In genomic region chr11:109316921-109317320, GRCm38 (mm10) we compare ENCODE assay signal across 9 mouse cellular contexts. TPM values are rescaled to one million over a fixed set of nuclear protein-coding genes. Genes with fewer than 3 reads are reported as not detected.
DNase-seq lines count a peak whose midpoint lies in the region; ATAC-seq and TF ChIP-seq lines count a peak whose summit lies in the region.
"Had no signal": no experiment of that assay in that cellular context is flagged by ENCODE, and none has a peak within 500 bp of the region (broad histone marks: within the 10 kb centered on the region; RNA-seq: fewer than 3 reads in every experiment).

No protein-coding gene starts in this region.

- H3K4me1 ChIP-seq in heart, postnatal 0 days (ENCODE audit: control insufficient read depth, insufficient read depth) = no peaks in the 10 kb centered on the region
- H3K4me1 ChIP-seq in cortical plate, adult 2 months (ENCODE audit: control insufficient read depth, insufficient read depth, low read length) = no peaks in the 10 kb centered on the region
- no peaks in the 10 kb centered on the region for H3K4me1 ChIP-seq in stomach, postnatal 0 days (replicated peaks; ENCODE audit: control insufficient read depth, insufficient read depth)
- H3K4me1 ChIP-seq in limb, embryonic 10.5 days = peaks cover 13% of the 10 kb centered on the region

- DNase-seq in heart, postnatal 0 days (ENCODE audit: low spot score) = peak; percentile 45
- DNase-seq in heart, adult 9 months (ENCODE audit: low spot score in 2 of 2) = no peak
- DNase-seq in 3T3-L1 (ENCODE audit: low read depth, low spot score) = peak; percentile 56
- peak; percentile 37 for DNase-seq in ES-CJ7 (ENCODE audit: low read depth, low spot score)
- DNase-seq in left cerebral cortex, postnatal 25 days (ENCODE audit: low spot score in 2 of 2) = peak; percentile 30 to 64
- peak; percentile 27 for DNase-seq in stomach, postnatal 0 days (ENCODE audit: low spot score)
- DNase-seq in limb, embryonic 10.5 days (ENCODE audit: low spot score) = no peak

- H3K27ac ChIP-seq in heart, postnatal 0 days (ENCODE audit: low read depth) = no peak overlapping the region
- no peak overlapping the region for H3K27ac ChIP-seq in cortical plate, adult 2 months (ENCODE audit: insufficient read depth, low read length)
- no peak overlapping the region for H3K27ac ChIP-seq in stomach, postnatal 0 days (replicated peaks)
- H3K27ac ChIP-seq in limb, embryonic 10.5 days = no peak overlapping the region
- H3K27ac ChIP-seq: midbrain, embryonic 12.5 days had no signal

- H3K4me2 ChIP-seq in heart, postnatal 0 days (ENCODE audit: low read depth, low read length) = no peak overlapping the region
- H3K4me2 ChIP-seq in stomach, postnatal 0 days (replicated peaks; ENCODE audit: low read depth) = no peak overlapping the region
- H3K4me2 ChIP-seq: midbrain, embryonic 12.5 days had no signal

- 32% methylated on average over 4 of the region's 4 CpGs for WGBS in heart, postnatal 0 days
- WGBS in stomach, postnatal 0 days = 39% methylated on average over 4 of the region's 4 CpGs
- WGBS in limb, embryonic 10.5 days = 48% methylated on average over 4 of the region's 4 CpGs

- intact Hi-C loops in left cerebral cortex, postnatal 25 days (cut with DNase I) = loop anchor here (5.0 to 10.0 kb wide), 3 partner anchors 110 to 548 kb away; partner anchors contain the start of gene Amz2

- TF ChIP-seq POLR2A in cortical plate, adult 2 months (IDR thresholded peaks at IDR 0.05; ENCODE audit: extremely low read depth, insufficient read depth, low read length) = no peak

- no peak overlapping the region for H3K4me3 ChIP-seq in heart, postnatal 0 days (ENCODE audit: low read depth, low read length)
- H3K4me3 ChIP-seq in cortical plate, adult 2 months (ENCODE audit: insufficient read depth, low read length) = no peak overlapping the region
- H3K4me3 ChIP-seq in stomach, postnatal 0 days (ENCODE audit: low read depth, low read length) = no peak overlapping the region
- H3K4me3 ChIP-seq in limb, embryonic 10.5 days = no peak overlapping the region
- H3K4me3 ChIP-seq: midbrain, embryonic 12.5 days had no signal

- H3K9me3 ChIP-seq in heart, postnatal 0 days (replicated peaks; ENCODE audit: control insufficient read depth, low read length) = no peaks in the 10 kb centered on the region
- no peaks in the 10 kb centered on the region for H3K9me3 ChIP-seq in stomach, postnatal 0 days (ENCODE audit: control insufficient read depth, low read length)
- no peaks in the 10 kb centered on the region for H3K9me3 ChIP-seq in limb, embryonic 10.5 days (replicated peaks)
- H3K9me3 ChIP-seq: midbrain, embryonic 12.5 days had no signal

- H3K27me3 ChIP-seq in heart, postnatal 0 days (ENCODE audit: control insufficient read depth, insufficient read depth, low read length) = no peaks in the 10 kb centered on the region; the same call in 1 of the 2 replicates
- H3K27me3 ChIP-seq in stomach, postnatal 0 days (ENCODE audit: control insufficient read depth, insufficient read depth, low read length) = no peaks in the 10 kb centered on the region
- 0 out of 2 replicates have a peak, but pooled peaks cover 18% of the 10 kb centered on the region for H3K27me3 ChIP-seq in limb, embryonic 10.5 days (ENCODE audit: low read depth, poor library complexity, severe bottlenecking)

- TF ChIP-seq EP300 in heart, postnatal 0 days (IDR thresholded peaks at IDR 0.05; ENCODE audit: low read depth) = no peak
- TF ChIP-seq EP300 in stomach, postnatal 0 days (optimal IDR thresholded peaks at IDR 0.05) = no peak

- ATAC-seq in heart, postnatal 0 days (ENCODE audit: insufficient read depth, low read depth) = no peak
- no peak for ATAC-seq in stomach, postnatal 0 days (ENCODE audit: low FRiP score, low TSS enrichment)

- no peaks in the 10 kb centered on the region for H3K36me3 ChIP-seq in heart, postnatal 0 days (replicated peaks; ENCODE audit: control insufficient read depth, insufficient read depth, low read length)
- no peaks in the 10 kb centered on the region for H3K36me3 ChIP-seq in stomach, postnatal 0 days (ENCODE audit: control insufficient read depth, insufficient read depth, low read length)
- H3K36me3 ChIP-seq in limb, embryonic 10.5 days = no peaks in the 10 kb centered on the region
- H3K36me3 ChIP-seq: midbrain, embryonic 12.5 days had no signal

- TF ChIP-seq CTCF in heart, postnatal 0 days (IDR thresholded peaks at IDR 0.05; ENCODE audit: low read depth) = peak; percentile 71
- TF ChIP-seq CTCF in cortical plate, adult 2 months (IDR thresholded peaks at IDR 0.05; ENCODE audit: extremely low read depth, insufficient read depth, low read length) = peak; percentile 84
- TF ChIP-seq CTCF in stomach, postnatal 0 days (IDR thresholded peaks at IDR 0.05; ENCODE audit: low read depth) = peak; percentile 78

- H3K9ac ChIP-seq in heart, postnatal 0 days (replicated peaks; ENCODE audit: low read depth, low read length) = no peak overlapping the region
- no peak overlapping the region for H3K9ac ChIP-seq in stomach, postnatal 0 days (ENCODE audit: low read length)
- H3K9ac ChIP-seq: midbrain, embryonic 12.5 days had no signal

RNA-seq across cellular contexts. Expression of gene Rgs9, which starts 19.0 kb away (rescaled TPM):
- total RNA-seq in heart, postnatal 0 days (2014; rRNA removed; ENCODE audit: low replicate concordance) = 0.62 and 0.80 TPM in 2 replicates
- 0.23 and 0.33 TPM in 2 replicates for polyA plus RNA-seq in heart, postnatal 0 days (2015; fragmentation: Nextera tagmentation; extraction: Ambion mirVana)
- 12.5 and 57.8 TPM in 2 replicates for polyA plus RNA-seq in cortical plate, adult 2 months (2012; rRNA removed)
- 10 to 100 TPM; 16.0 to 86.9 TPM for total RNA-seq in left cerebral cortex, postnatal 25 days (2021)
- 0.73 and 1.1 TPM in 2 replicates for polyA plus RNA-seq in stomach, postnatal 0 days (2015; fragmentation: Nextera tagmentation; extraction: Ambion mirVana)
- 2.1 and 4.2 TPM in 2 replicates for polyA plus RNA-seq in limb, embryonic 10.5 days (2016; fragmentation: Nextera tagmentation; extraction: Ambion mirVana)

RNA-seq across cellular contexts. Expression of gene Gna13, which starts 45.7 kb away (rescaled TPM):
- 42.3 and 42.7 TPM in 2 replicates for total RNA-seq in heart, postnatal 0 days (2014; rRNA removed; ENCODE audit: low replicate concordance)
- 25.5 and 28.0 TPM in 2 replicates for polyA plus RNA-seq in heart, postnatal 0 days (2015; fragmentation: Nextera tagmentation; extraction: Ambion mirVana)
- 35.5 and 37.0 TPM in 2 replicates for polyA plus RNA-seq in cortical plate, adult 2 months (2012; rRNA removed)
- 10 to 100 TPM; 41.9 to 47.7 TPM for total RNA-seq in left cerebral cortex, postnatal 25 days (2021)
- polyA plus RNA-seq in stomach, postnatal 0 days (2015; fragmentation: Nextera tagmentation; extraction: Ambion mirVana) = 46.5 and 49.5 TPM in 2 replicates
- polyA plus RNA-seq in limb, embryonic 10.5 days (2016; fragmentation: Nextera tagmentation; extraction: Ambion mirVana) = 20.1 and 20.6 TPM in 2 replicates

Comparison
In these comparisons a context has a peak if more than half of its experiments do, and no peak if none do; other contexts are left out.
1. DNase-seq: peak in heart, postnatal 0 days (single experiment), 3T3-L1 (single experiment), ES-CJ7 (single experiment), left cerebral cortex, postnatal 25 days (2 of 2) and stomach, postnatal 0 days (single experiment); none in heart, adult 9 months (0 of 2) and limb, embryonic 10.5 days (single experiment).
2. Peak in every context shown above with its lines, with median percentiles within 50 percentile points of each other: CTCF ChIP-seq.